Mouse (Mus musculus): Measurements from ENCODE around the gene Rps6ka4.

- TF ChIP-seq POLR2A (IDR thresholded peaks at IDR 0.05; ENCODE audit: control insufficient read depth, low read depth, low read length) (no peak), CTCF (IDR thresholded peaks at IDR 0.05; ENCODE audit: control insufficient read depth, insufficient read depth, insufficient replicate concordance, low read depth, low read length) (no peak)
Observed at GRCm38 (mm10) chr19:6872701-6873100, 32.3 kb upstream of the Rps6ka4 start.

Data from testis, adult 2 months (tissue).